Mouse (Mus musculus) cerebellum, adult (tissue): ENCODE results near the gene 1700029F12Rik.
"Not testable (repeated sequence)": the region's sequence is repeated elsewhere in the genome, so short reads cannot be mapped to it uniquely, and the experiment has no call there.

Experiments used
- ATAC-seq: cut with Nextera tagmentation; 2 replicates; pipeline ENCODE4 v1.9.2; 2017; ENCODE audit warnings: mild to moderate bottlenecking, moderate library complexity, mixed read lengths; ENCODE audit not compliant: insufficient number of reproducible peaks, low FRiP score, low TSS enrichment

The 1700029F12Rik gene

GRCm38 (mm10) chr13:97034262-97034661 is at the start of gene 1700029F12Rik:
Gene 1700029F12Rik, minus strand, starts transcription at chr13:97034362.
- ATAC-seq: no peak

- no peak for ATAC-seq
Observed at GRCm38 (mm10) chr13:97082432-97082831, 48.3 kb upstream of the 1700029F12Rik start.

- ATAC-seq: no peak
Observed at GRCm38 (mm10) chr13:97080615-97081014, 46.5 kb upstream of the 1700029F12Rik start.

GRCm38 (mm10) chr13:97080201-97080600 is 46.0 kb upstream of the 1700029F12Rik start:
- ATAC-seq: peak; percentile 86

- ATAC-seq: no peak
Observed at GRCm38 (mm10) chr13:97077556-97077955, 43.4 kb upstream of the 1700029F12Rik start.

GRCm38 (mm10) chr13:97073497-97073896 is 39.3 kb upstream of the 1700029F12Rik start:
- ATAC-seq: no peak

GRCm38 (mm10) chr13:97071626-97072241 is 37.6 kb upstream of the 1700029F12Rik start:
- ATAC-seq: peak; percentile 72

GRCm38 (mm10) chr13:97070931-97071625 is 36.9 kb upstream of the 1700029F12Rik start:
- peak; percentile 57 for ATAC-seq

- no peak for ATAC-seq
Observed at GRCm38 (mm10) chr13:97068151-97068550, 34.0 kb upstream of the 1700029F12Rik start.

GRCm38 (mm10) chr13:97067691-97068090 is 33.5 kb upstream of the 1700029F12Rik start:
- ATAC-seq: no peak

GRCm38 (mm10) chr13:97066649-97067550 is 32.7 kb upstream of the 1700029F12Rik start, which contains the start of gene Fam169a:
Gene Fam169a, plus strand, starts transcription at chr13:97067286.
- no peak for ATAC-seq

- not testable (repeated sequence) for ATAC-seq
Observed at GRCm38 (mm10) chr13:97064844-97065621, 30.9 kb upstream of the 1700029F12Rik start.

GRCm38 (mm10) chr13:97064413-97064812 is 30.3 kb upstream of the 1700029F12Rik start:
- no peak for ATAC-seq

- ATAC-seq: no peak
Observed at GRCm38 (mm10) chr13:97063431-97063830, 29.3 kb upstream of the 1700029F12Rik start.

GRCm38 (mm10) chr13:97062151-97062550 is 28.0 kb upstream of the 1700029F12Rik start:
- peak; percentile 75 for ATAC-seq

- no peak for ATAC-seq
Observed at GRCm38 (mm10) chr13:97060331-97060730, 26.2 kb upstream of the 1700029F12Rik start.

GRCm38 (mm10) chr13:97059746-97060145 is 25.6 kb upstream of the 1700029F12Rik start:
- no peak; the same call in 1 of the 2 replicates for ATAC-seq

GRCm38 (mm10) chr13:97057817-97058216 is 23.7 kb upstream of the 1700029F12Rik start:
- no peak for ATAC-seq

- ATAC-seq: peak; percentile 91
Observed at GRCm38 (mm10) chr13:97053844-97054243, 19.7 kb upstream of the 1700029F12Rik start.

- ATAC-seq: peak; percentile 72
Observed at GRCm38 (mm10) chr13:97052667-97053066, 18.5 kb upstream of the 1700029F12Rik start.
